Mouse (Mus musculus) embryonic facial prominence, embryonic 14.5 days (tissue): ENCODE results near the gene Tent5c. TPM values are rescaled to one million over a fixed set of nuclear protein-coding genes. Genes with fewer than 3 reads are reported as not detected.
A peak's percentile ranks its signal among the peaks of the same experiment; 100 is the strongest.

Experiments used
- ATAC-seq: fragments of 200-750 bp; cut with Nextera tagmentation; 2 replicates; pipeline ENCODE4 v1.8.0; 2017; ENCODE audit warnings: low read depth, moderate number of reproducible peaks, moderate TSS enrichment
- DNase-seq: peaks from one replicate; pipeline ENCODE4 v3.0.0-alpha.2; 2015; ENCODE audit warnings: low spot score
- H3K27ac ChIP-seq: fragments of 300-500 bp; sonication (generic); replicated peaks from 2 replicates; pipeline ENCODE4 v1.5.1; 2014; ENCODE audit warnings: low read depth, mild to moderate bottlenecking, low read length, moderate library complexity
- H3K27me3 ChIP-seq: fragments of 300-500 bp; sonication (generic); replicated peaks from 2 replicates; pipeline ENCODE4 v1.6.1; 2014; ENCODE audit warnings: low read length; ENCODE audit not compliant: control insufficient read depth, insufficient read depth
- H3K36me3 ChIP-seq: fragments of 300-500 bp; sonication (generic); 2 replicates; pipeline ENCODE4 v1.6.1; 2014; ENCODE audit warnings: low read length, mixed read lengths; ENCODE audit not compliant: control insufficient read depth, insufficient read depth
- H3K4me1 ChIP-seq: fragments of 300-500 bp; sonication (generic); 2 replicates; pipeline ENCODE4 v1.6.1; 2014; ENCODE audit warnings: antibody characterized with exemption, low read length; ENCODE audit not compliant: control insufficient read depth, insufficient read depth
- H3K4me2 ChIP-seq: fragments of 300-500 bp; sonication (generic); 2 replicates; pipeline ENCODE4 v1.6.1; 2014; ENCODE audit warnings: low read depth, mild to moderate bottlenecking, low read length, moderate library complexity, mixed read lengths
- H3K4me3 ChIP-seq: fragments of 300-500 bp; sonication (generic); 2 replicates; pipeline ENCODE4 v1.5.1; 2014; ENCODE audit warnings: low read depth, mild to moderate bottlenecking, low read length
- H3K9ac ChIP-seq: fragments of 300-500 bp; sonication (generic); 2 replicates; pipeline ENCODE4 v1.6.1; 2014; ENCODE audit warnings: low read depth, mild to moderate bottlenecking, low read length, moderate library complexity, mixed read lengths
- H3K9me3 ChIP-seq: fragments of 300-500 bp; sonication (generic); 2 replicates; pipeline ENCODE4 v1.6.1; 2016; ENCODE audit warnings: low read length; ENCODE audit not compliant: control insufficient read depth
- WGBS: fragments of 180-500 bp; shearing (Covaris S2); extraction: QIAGEN DNeasy Blood & Tissue Kit; methylation state at CpG from one replicate; pipeline ENCODE4 v1.1.7; 2014; 5-methylcytosine and 5-hydroxymethylcytosine counted together
- polyA plus RNA-seq: library from polyadenylated mRNA; unstranded; fragments of >200 nt; fragmentation: Nextera tagmentation; extraction: Ambion mirVana; gene quantifications from 2 replicates; pipeline ENCODE4 v1.2.1, GENCODE M21; 2014

Tent5c gene
- polyA plus RNA-seq, 1 experiment from 2014 or later, result 13.2 TPM

DNA sequence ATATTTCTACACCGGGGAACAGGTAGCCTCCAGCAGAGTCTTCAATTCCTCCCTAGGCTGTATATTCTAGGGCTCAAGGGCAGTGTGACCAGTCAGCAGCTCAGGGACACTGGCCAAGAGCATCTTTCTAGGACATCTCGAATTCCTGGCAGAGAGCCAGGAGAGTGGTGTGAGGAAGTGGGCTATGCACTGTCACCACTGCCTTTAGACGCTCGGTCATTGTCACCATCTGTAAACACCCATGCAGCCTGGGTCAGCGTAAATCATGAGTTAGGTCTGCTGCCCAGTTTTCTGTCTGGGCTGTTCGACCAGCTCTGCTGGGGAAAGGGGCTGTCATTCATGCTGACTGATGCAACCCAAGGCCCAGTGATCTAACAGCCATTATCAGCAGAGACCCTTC, 49.1 kb downstream of the Tent5c start:
- Histone ChIP-seq H3K4me1 (no peaks in the 10 kb centered on the region), H3K9me3 (no peaks in the 10 kb centered on the region), H3K4me3 (no peak overlapping the region), H3K27me3 (no peaks in the 10 kb centered on the region), H3K9ac (no peak overlapping the region), H3K27ac (no peak overlapping the region), H3K4me2 (no peak overlapping the region), H3K36me3 (no peaks in the 10 kb centered on the region)
- ATAC-seq (peak; percentile 60; the same call in 1 of the 2 replicates), DNase-seq (no peak)
- 63% methylated on average over 6 of the region's 6 CpGs for WGBS

DNA sequence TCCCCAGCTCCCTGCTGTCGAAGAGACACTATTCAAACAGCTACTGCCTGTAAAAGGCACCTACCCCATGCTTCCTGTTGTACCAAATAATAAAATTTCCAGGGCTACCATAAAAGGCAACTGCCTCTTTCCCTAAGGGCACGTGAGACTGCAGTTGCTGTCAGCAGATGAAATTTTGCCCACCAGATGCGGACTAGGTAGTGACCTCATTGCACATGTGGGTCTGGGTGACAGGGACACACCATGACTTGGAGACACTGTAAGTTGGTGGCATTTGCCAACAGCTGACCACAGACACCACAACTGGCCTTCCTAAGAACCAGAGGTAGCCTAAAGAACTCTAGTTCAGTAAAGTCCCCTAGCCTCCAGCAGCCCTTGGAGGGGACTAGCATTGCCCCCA, 50.0 kb downstream of the Tent5c start:
- H3K9me3 ChIP-seq, result no peaks in the 10 kb centered on the region
- H3K36me3 ChIP-seq, result no peaks in the 10 kb centered on the region
- H3K4me3 ChIP-seq, result no peak overlapping the region
- no peaks in the 10 kb centered on the region for H3K27me3 ChIP-seq
- no peak overlapping the region for H3K9ac ChIP-seq
- DNase-seq, result no peak
- 59% methylated on average over 3 of the region's 3 CpGs for WGBS
- no peak overlapping the region for H3K27ac ChIP-seq
- no peaks in the 10 kb centered on the region for H3K4me1 ChIP-seq
- ATAC-seq, result no peak
- no peak overlapping the region for H3K4me2 ChIP-seq

DNA sequence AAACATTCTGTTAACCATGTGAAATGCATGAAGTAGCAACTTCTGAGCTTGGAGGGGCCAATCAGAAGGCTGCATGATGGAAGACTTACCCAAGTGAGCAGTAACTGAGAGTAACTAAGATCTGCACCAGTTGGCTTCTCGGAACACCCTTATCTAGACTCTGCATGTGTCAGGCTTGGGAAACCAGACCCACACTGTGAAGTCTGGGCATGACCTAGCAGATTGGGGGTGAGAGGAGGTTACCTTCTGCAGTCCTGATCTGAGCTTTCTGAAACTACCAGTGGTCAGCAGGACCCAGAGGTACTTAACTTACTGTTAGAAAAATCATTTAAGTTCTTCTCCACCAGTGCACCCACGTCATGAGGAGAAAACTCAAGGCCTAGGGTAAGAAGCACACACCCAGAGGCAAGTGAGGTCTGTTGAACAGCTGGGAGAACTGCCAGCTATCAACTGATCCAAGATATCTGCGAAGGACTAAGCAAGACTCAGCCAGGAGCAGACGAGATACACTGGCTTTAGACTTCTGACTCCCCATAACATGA, 50.6 kb downstream of the Tent5c start:
- no peaks in the 10 kb centered on the region for H3K4me1 ChIP-seq
- no peak for ATAC-seq
- 69% methylated on average over 4 of the region's 4 CpGs for WGBS
- no peaks in the 10 kb centered on the region for H3K36me3 ChIP-seq
- no peak overlapping the region for H3K9ac ChIP-seq
- H3K27me3 ChIP-seq, result no peaks in the 10 kb centered on the region
- DNase-seq, result no peak
- no peak overlapping the region for H3K4me2 ChIP-seq
- no peak overlapping the region for H3K4me3 ChIP-seq
- no peaks in the 10 kb centered on the region for H3K9me3 ChIP-seq
- no peak overlapping the region for H3K27ac ChIP-seq

GRCm38 (mm10) chr3:100436756-100437155, 52.4 kb downstream of the Tent5c start:
- H3K27me3 ChIP-seq, result no peaks in the 10 kb centered on the region
- no peak overlapping the region for H3K9ac ChIP-seq
- no peak overlapping the region for H3K4me3 ChIP-seq
- WGBS, result 86% methylated on average over 7 of the region's 7 CpGs
- H3K4me2 ChIP-seq, result no peak overlapping the region
- H3K36me3 ChIP-seq, result no peaks in the 10 kb centered on the region
- no peak overlapping the region for H3K27ac ChIP-seq
- H3K9me3 ChIP-seq, result no peaks in the 10 kb centered on the region
- no peaks in the 10 kb centered on the region for H3K4me1 ChIP-seq
- ATAC-seq (no peak), DNase-seq (no peak)

DNA sequence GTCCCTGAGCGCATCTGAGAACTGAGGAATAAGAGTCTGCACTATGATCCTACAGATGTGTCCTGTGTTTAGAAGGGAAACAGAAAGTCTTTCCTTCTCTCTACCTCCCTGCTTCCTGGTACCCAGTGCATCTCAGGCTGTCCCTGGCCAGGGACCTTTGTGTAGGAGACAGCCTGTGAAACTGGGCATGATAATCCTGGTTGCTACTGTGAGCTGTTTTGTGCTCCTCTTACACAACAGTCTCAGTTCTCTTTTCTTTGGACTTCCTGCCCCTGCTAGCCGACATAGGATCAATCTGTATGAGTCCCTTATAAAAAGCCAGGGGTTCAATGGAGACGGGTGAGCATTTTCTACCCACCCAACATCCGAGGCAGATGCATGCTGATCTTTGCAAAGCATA, 57.4 kb downstream of the Tent5c start:
- H3K9me3 ChIP-seq, result no peaks in the 10 kb centered on the region
- no peaks in the 10 kb centered on the region for H3K36me3 ChIP-seq
- no peak overlapping the region for H3K4me3 ChIP-seq
- no peaks in the 10 kb centered on the region for H3K27me3 ChIP-seq
- no peak overlapping the region for H3K27ac ChIP-seq
- H3K4me1 ChIP-seq, result no peaks in the 10 kb centered on the region
- 83% methylated on average over 4 of the region's 4 CpGs for WGBS
- no peak overlapping the region for H3K9ac ChIP-seq
- ATAC-seq (no peak), DNase-seq (no peak)
- H3K4me2 ChIP-seq, result no peak overlapping the region

DNA sequence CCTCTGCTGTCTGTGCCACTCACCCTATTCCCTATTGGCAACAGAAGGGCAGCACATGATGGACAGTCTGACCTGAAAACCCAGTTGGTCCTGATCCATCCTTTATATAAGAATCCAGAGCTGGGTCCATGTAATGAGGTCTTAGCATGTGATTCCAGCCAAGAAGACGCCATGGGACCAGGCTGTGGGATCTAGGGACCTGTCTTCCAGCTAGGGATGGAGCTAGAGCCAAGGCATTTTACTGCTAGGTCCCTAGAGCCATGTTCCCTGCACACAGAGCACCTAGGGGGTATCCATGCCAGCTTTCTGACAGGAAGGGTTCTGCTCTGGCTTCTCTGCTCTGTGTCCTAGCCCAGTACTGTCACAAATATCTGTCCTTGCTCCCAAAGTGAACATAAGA, 58.4 kb downstream of the Tent5c start:
- ATAC-seq, result no peak
- no peaks in the 10 kb centered on the region for H3K27me3 ChIP-seq
- H3K4me3 ChIP-seq, result no peak overlapping the region
- H3K4me2 ChIP-seq, result no peak overlapping the region
- DNase-seq, result no peak
- 86% methylated on average over 1 of the region's 1 CpGs for WGBS
- no peaks in the 10 kb centered on the region for H3K9me3 ChIP-seq
- no peaks in the 10 kb centered on the region for H3K4me1 ChIP-seq
- no peaks in the 10 kb centered on the region for H3K36me3 ChIP-seq
- no peak overlapping the region for H3K27ac ChIP-seq
- H3K9ac ChIP-seq, result no peak overlapping the region

DNA sequence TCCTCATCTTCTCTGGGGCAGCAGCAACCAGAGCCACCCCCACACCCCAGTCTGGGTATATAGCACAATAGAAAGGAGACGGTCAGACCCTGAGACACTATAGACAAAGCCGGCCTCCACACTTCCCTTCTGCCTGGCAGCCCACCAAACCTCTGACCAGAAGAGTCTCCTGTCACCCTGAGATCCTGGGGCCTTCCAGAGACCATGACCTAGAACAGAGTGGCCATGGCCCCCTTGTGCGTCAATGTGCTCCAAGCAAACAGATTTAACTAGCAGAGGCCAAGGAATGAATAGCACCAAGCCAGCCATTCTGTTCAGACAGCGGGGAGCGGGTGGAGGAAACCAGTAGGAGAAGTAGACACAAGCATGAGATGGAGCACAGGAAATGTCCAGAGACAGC, 59.0 kb downstream of the Tent5c start:
- ATAC-seq (no peak), DNase-seq (no peak)
- no peak overlapping the region for H3K27ac ChIP-seq
- no peak overlapping the region for H3K4me3 ChIP-seq
- H3K27me3 ChIP-seq, result no peaks in the 10 kb centered on the region
- no peak overlapping the region for H3K4me2 ChIP-seq
- no peaks in the 10 kb centered on the region for H3K4me1 ChIP-seq
- 97% methylated on average over 5 of the region's 5 CpGs for WGBS
- H3K36me3 ChIP-seq, result no peaks in the 10 kb centered on the region
- H3K9ac ChIP-seq, result no peak overlapping the region
- H3K9me3 ChIP-seq, result no peaks in the 10 kb centered on the region

GRCm38 (mm10) chr3:100429667-100430066, 59.5 kb downstream of the Tent5c start:
- H3K4me1 ChIP-seq, result no peaks in the 10 kb centered on the region
- no peak overlapping the region for H3K4me3 ChIP-seq
- H3K4me2 ChIP-seq, result no peak overlapping the region
- no peak overlapping the region for H3K9ac ChIP-seq
- H3K27me3 ChIP-seq, result no peaks in the 10 kb centered on the region
- H3K36me3 ChIP-seq, result no peaks in the 10 kb centered on the region
- 62% methylated on average over 4 of the region's 4 CpGs for WGBS
- no peaks in the 10 kb centered on the region for H3K9me3 ChIP-seq
- ATAC-seq (no peak), DNase-seq (no peak)
- H3K27ac ChIP-seq, result no peak overlapping the region

- ATAC-seq (no peak), DNase-seq (no peak)
- Histone ChIP-seq H3K9ac (no peak overlapping the region), H3K36me3 (no peaks in the 10 kb centered on the region), H3K4me2 (no peak overlapping the region), H3K9me3 (no peaks in the 10 kb centered on the region), H3K27me3 (no peaks in the 10 kb centered on the region), H3K4me3 (no peak overlapping the region), H3K27ac (no peak overlapping the region), H3K4me1 (no peaks in the 10 kb centered on the region)
- 63% methylated on average over 6 of the region's 6 CpGs for WGBS
Observed at GRCm38 (mm10) chr3:100427548-100427947, 61.6 kb downstream of the Tent5c start.
